ENCODE assay signal across 9 mouse cellular contexts in the genomic region with DNA sequence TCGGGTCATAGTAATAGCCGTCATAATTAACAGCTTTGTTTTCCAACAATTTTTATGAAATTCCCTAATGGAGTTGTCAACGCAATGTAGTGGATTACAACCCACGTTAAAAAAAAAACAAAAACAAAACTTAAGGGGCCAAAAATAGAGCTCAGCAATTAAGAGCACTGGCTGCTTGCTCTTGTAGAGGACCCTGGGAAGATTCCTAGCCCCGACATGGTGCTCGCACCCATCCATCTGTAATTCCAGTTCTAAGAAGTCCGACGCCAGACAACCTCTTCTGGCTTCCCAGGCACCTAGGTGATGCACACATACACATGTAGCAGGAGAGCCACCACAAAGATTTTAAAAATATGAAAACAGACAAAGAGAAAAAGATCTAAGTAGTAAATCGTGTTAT. TPM values are rescaled to one million over a fixed set of nuclear protein-coding genes. Genes with fewer than 3 reads are reported as not detected.
DNase-seq lines count a peak whose midpoint lies in the region; ATAC-seq and TF ChIP-seq lines count a peak whose summit lies in the region.
"Had no signal": no experiment of that assay in that cellular context is flagged by ENCODE, and none has a peak within 500 bp of the region (broad histone marks: within the 10 kb centered on the region; RNA-seq: fewer than 3 reads in every experiment).

No protein-coding gene starts in this region.

- H3K36me3 ChIP-seq in kidney, postnatal 0 days (ENCODE audit: insufficient read depth, low read length), result peaks cover 4% of the 10 kb centered on the region; the same call in 1 of the 2 replicates
- peaks cover 38% of the 10 kb centered on the region for H3K36me3 ChIP-seq in embryonic facial prominence, embryonic 10.5 days (replicated peaks)
- peaks cover 25% of the 10 kb centered on the region for H3K36me3 ChIP-seq in hindbrain, embryonic 14.5 days (replicated peaks; ENCODE audit: control insufficient read depth, insufficient read depth)
- H3K36me3 ChIP-seq in midbrain, embryonic 15.5 days (replicated peaks), result peaks cover 15% of the 10 kb centered on the region

- H3K9ac ChIP-seq in kidney, postnatal 0 days (ENCODE audit: low read depth, low read length), result peak overlapping the region; percentile 70
- peak overlapping the region; percentile 90 for H3K9ac ChIP-seq in hindbrain, embryonic 14.5 days
- H3K9ac ChIP-seq in midbrain, embryonic 15.5 days, result peak overlapping the region; percentile 78

- DNase-seq in kidney, postnatal 0 days (ENCODE audit: low spot score), result no peak
- DNase-seq in kidney, postnatal 14 days, result no peak
- no peak for DNase-seq in embryonic facial prominence, embryonic 10.5 days (ENCODE audit: low spot score)
- DNase-seq in hindbrain, embryonic 14.5 days (ENCODE audit: low spot score), result no peak
- no peak for DNase-seq in retina, embryonic 14.5 days (ENCODE audit: low spot score)
- DNase-seq in gastrocnemius, postnatal 25 days, result no peak
- DNase-seq in gastrocnemius, postnatal 4 days (ENCODE audit: low spot score in 2 of 2), result no peak

- peak overlapping the region; percentile 90; the same call in 1 of the 2 replicates for H3K27ac ChIP-seq in kidney, postnatal 0 days
- H3K27ac ChIP-seq in embryonic facial prominence, embryonic 10.5 days (replicated peaks), result peak overlapping the region; percentile 98
- H3K27ac ChIP-seq in hindbrain, embryonic 14.5 days, result peak overlapping the region; percentile 100
- peak overlapping the region; percentile 99 for H3K27ac ChIP-seq in midbrain, embryonic 15.5 days

- no peaks in the 10 kb centered on the region for H3K9me3 ChIP-seq in kidney, postnatal 0 days (replicated peaks; ENCODE audit: low read length)
- no peaks in the 10 kb centered on the region for H3K9me3 ChIP-seq in embryonic facial prominence, embryonic 10.5 days
- H3K9me3 ChIP-seq in hindbrain, embryonic 14.5 days (ENCODE audit: control insufficient read depth, low read length), result no peaks in the 10 kb centered on the region
- H3K9me3 ChIP-seq in midbrain, embryonic 15.5 days, result no peaks in the 10 kb centered on the region

- ATAC-seq in kidney, postnatal 0 days (replicated peaks; ENCODE audit: low FRiP score, low read depth), result no peak
- ATAC-seq in hindbrain, embryonic 14.5 days (ENCODE audit: low FRiP score), result no peak
- peak; percentile 15; the same call in 1 of the 2 replicates for ATAC-seq in midbrain, embryonic 15.5 days (replicated peaks)

- 0 out of 2 replicates have a peak, but pooled peaks cover 6% of the 10 kb centered on the region for H3K4me1 ChIP-seq in kidney, postnatal 0 days (replicated peaks; ENCODE audit: insufficient read depth, low read length)
- peaks cover 7% of the 10 kb centered on the region; the same call in 1 of the 2 replicates for H3K4me1 ChIP-seq in embryonic facial prominence, embryonic 10.5 days
- H3K4me1 ChIP-seq in hindbrain, embryonic 14.5 days (replicated peaks; ENCODE audit: control insufficient read depth, insufficient read depth, low read length), result peaks cover 10% of the 10 kb centered on the region
- H3K4me1 ChIP-seq in midbrain, embryonic 15.5 days, result peaks cover 6% of the 10 kb centered on the region

- peak overlapping the region; percentile 60 for H3K4me3 ChIP-seq in kidney, postnatal 0 days (replicated peaks; ENCODE audit: low read depth, low read length)
- H3K4me3 ChIP-seq in embryonic facial prominence, embryonic 10.5 days, result peak overlapping the region; percentile 72
- peak overlapping the region; percentile 67 for H3K4me3 ChIP-seq in hindbrain, embryonic 14.5 days (replicated peaks; ENCODE audit: low read length)
- peak overlapping the region; percentile 65 for H3K4me3 ChIP-seq in midbrain, embryonic 15.5 days

- TF ChIP-seq CTCF in kidney, postnatal 0 days (IDR thresholded peaks at IDR 0.05; ENCODE audit: low read depth), result no peak

- H3K4me2 ChIP-seq in kidney, postnatal 0 days (ENCODE audit: low read length), result peak overlapping the region; percentile 76
- peak overlapping the region; percentile 67 for H3K4me2 ChIP-seq in hindbrain, embryonic 14.5 days (replicated peaks)
- H3K4me2 ChIP-seq in midbrain, embryonic 15.5 days, result peak overlapping the region; percentile 62

- 17% methylated on average over 9 of the region's 9 CpGs for WGBS in kidney, postnatal 0 days
- WGBS in embryonic facial prominence, embryonic 10.5 days, result 19% methylated on average over 9 of the region's 9 CpGs
- 24% methylated on average over 9 of the region's 9 CpGs for WGBS in hindbrain, embryonic 14.5 days
- 18% methylated on average over 9 of the region's 9 CpGs for WGBS in midbrain, embryonic 15.5 days

- H3K27me3 ChIP-seq in kidney, postnatal 0 days (ENCODE audit: insufficient read depth, low read length), result no peaks in the 10 kb centered on the region
- no peaks in the 10 kb centered on the region for H3K27me3 ChIP-seq in embryonic facial prominence, embryonic 10.5 days (replicated peaks; ENCODE audit: low read depth, poor library complexity, severe bottlenecking)
- no peaks in the 10 kb centered on the region for H3K27me3 ChIP-seq in hindbrain, embryonic 14.5 days (ENCODE audit: control insufficient read depth, insufficient read depth, low read length)
- no peaks in the 10 kb centered on the region for H3K27me3 ChIP-seq in midbrain, embryonic 15.5 days (replicated peaks)

RNA-seq across cellular contexts. Expression of a gene that starts 0.3 kb away (rescaled TPM):
- 19.1 and 22.5 TPM in 2 replicates for polyA plus RNA-seq in kidney, postnatal 0 days (2015; fragmentation: Nextera tagmentation; extraction: Ambion mirVana)
- polyA plus RNA-seq in embryonic facial prominence, embryonic 10.5 days (2016; fragmentation: Nextera tagmentation; extraction: Ambion mirVana), result 39.0 and 43.7 TPM in 2 replicates
- 36.0 and 39.4 TPM in 2 replicates for polyA plus RNA-seq in hindbrain, embryonic 14.5 days (2014; fragmentation: Nextera tagmentation; extraction: Ambion mirVana)
- polyA plus RNA-seq in midbrain, embryonic 15.5 days (2015; fragmentation: Nextera tagmentation; extraction: Ambion mirVana), result 50.7 and 51.4 TPM in 2 replicates
- total RNA-seq in gastrocnemius, postnatal 25 days (2021), result 10 to 100 TPM; 14.4 to 15.1 TPM
- 10 to 100 TPM; 27.2 to 27.3 TPM for total RNA-seq in gastrocnemius, postnatal 4 days (2021)

RNA-seq across cellular contexts. Expression of a gene that starts 13.4 kb away (rescaled TPM):
- 286 and 317 TPM in 2 replicates for polyA plus RNA-seq in kidney, postnatal 0 days (2015; fragmentation: Nextera tagmentation; extraction: Ambion mirVana)
- polyA plus RNA-seq in embryonic facial prominence, embryonic 10.5 days (2016; fragmentation: Nextera tagmentation; extraction: Ambion mirVana), result 813 and 858 TPM in 2 replicates
- polyA plus RNA-seq in hindbrain, embryonic 14.5 days (2014; fragmentation: Nextera tagmentation; extraction: Ambion mirVana), result 293 and 307 TPM in 2 replicates
- 375 and 389 TPM in 2 replicates for polyA plus RNA-seq in midbrain, embryonic 15.5 days (2015; fragmentation: Nextera tagmentation; extraction: Ambion mirVana)
- 100 to 1,000 TPM; 105 to 111 TPM for total RNA-seq in gastrocnemius, postnatal 25 days (2021)
- 100 to 1,000 TPM in 1 of 2 experiments, 10 to 100 TPM in 1; 98.2 to 107 TPM for total RNA-seq in gastrocnemius, postnatal 4 days (2021)

RNA-seq across cellular contexts. Expression of a gene that starts 25.9 kb away (rescaled TPM):
- polyA plus RNA-seq in kidney, postnatal 0 days (2015; fragmentation: Nextera tagmentation; extraction: Ambion mirVana), result 21.2 and 23.5 TPM in 2 replicates
- polyA plus RNA-seq in embryonic facial prominence, embryonic 10.5 days (2016; fragmentation: Nextera tagmentation; extraction: Ambion mirVana), result 2.0 and 2.2 TPM in 2 replicates
- polyA plus RNA-seq in hindbrain, embryonic 14.5 days (2014; fragmentation: Nextera tagmentation; extraction: Ambion mirVana), result 8.9 and 9.0 TPM in 2 replicates
- 11.2 and 12.9 TPM in 2 replicates for polyA plus RNA-seq in midbrain, embryonic 15.5 days (2015; fragmentation: Nextera tagmentation; extraction: Ambion mirVana)
- total RNA-seq in gastrocnemius, postnatal 25 days (2021), result 1 to 10 TPM in 1 of 2 experiments, under 1 TPM in 1; 0.97 to 1.7 TPM
- total RNA-seq in gastrocnemius, postnatal 4 days (2021), result 1 to 10 TPM; 2.6 to 3.7 TPM
- total RNA-seq: hematopoietic stem cell, adult 5-6 weeks had no signal

RNA-seq across cellular contexts. Expression of a gene that starts 49.7 kb away (rescaled TPM):
- polyA plus RNA-seq in kidney, postnatal 0 days (2015; fragmentation: Nextera tagmentation; extraction: Ambion mirVana), result not detected in 2 replicates
- not detected in 2 replicates for polyA plus RNA-seq in embryonic facial prominence, embryonic 10.5 days (2016; fragmentation: Nextera tagmentation; extraction: Ambion mirVana)
- not detected in 2 replicates for polyA plus RNA-seq in hindbrain, embryonic 14.5 days (2014; fragmentation: Nextera tagmentation; extraction: Ambion mirVana)
- polyA plus RNA-seq in midbrain, embryonic 15.5 days (2015; fragmentation: Nextera tagmentation; extraction: Ambion mirVana), result not detected in 2 replicates
- total RNA-seq in gastrocnemius, postnatal 25 days (2021), result not detected
- total RNA-seq in gastrocnemius, postnatal 4 days (2021), result not detected
- total RNA-seq: hematopoietic stem cell, adult 5-6 weeks had no signal

RNA-seq across cellular contexts. Expression of a gene that starts 49.8 kb away (rescaled TPM):
- not detected in 2 replicates for polyA plus RNA-seq in kidney, postnatal 0 days (2015; fragmentation: Nextera tagmentation; extraction: Ambion mirVana)
- 0.18 and 0.55 TPM in 2 replicates for polyA plus RNA-seq in embryonic facial prominence, embryonic 10.5 days (2016; fragmentation: Nextera tagmentation; extraction: Ambion mirVana)
- polyA plus RNA-seq in hindbrain, embryonic 14.5 days (2014; fragmentation: Nextera tagmentation; extraction: Ambion mirVana), result 0.34 and 0.58 TPM in 2 replicates
- 1.0 and 1.1 TPM in 2 replicates for polyA plus RNA-seq in midbrain, embryonic 15.5 days (2015; fragmentation: Nextera tagmentation; extraction: Ambion mirVana)
- total RNA-seq in gastrocnemius, postnatal 25 days (2021), result not detected
- under 1 TPM in 1 of 2 experiments, not detected in 1; 0.34 TPM for total RNA-seq in gastrocnemius, postnatal 4 days (2021)
- total RNA-seq: hematopoietic stem cell, adult 5-6 weeks had no signal
